Mouse (Mus musculus): ENCODE results near the gene Atg7.

Atg7 gene

DNA sequence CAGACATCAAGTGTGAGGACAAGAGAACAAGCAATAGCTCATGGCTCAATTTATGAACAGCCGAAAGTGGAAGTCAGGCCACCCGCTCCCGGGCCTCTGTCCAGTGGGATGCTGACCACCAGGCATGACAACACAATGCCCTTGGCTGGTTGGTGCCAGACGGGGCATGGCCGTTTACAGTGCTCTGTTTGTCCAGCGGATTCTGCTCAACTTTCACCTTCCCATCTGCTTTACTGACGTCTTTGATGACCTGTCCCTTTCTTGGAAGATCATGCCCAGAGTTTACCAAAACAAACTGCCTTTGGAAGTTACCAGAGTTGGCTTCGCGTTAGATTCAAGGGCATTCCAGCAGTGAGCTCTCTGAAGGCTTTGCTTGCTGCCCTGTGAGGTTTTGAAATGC lies 93.5 kb downstream of the Atg7 start:
- DNase-seq, result no peak

DNA sequence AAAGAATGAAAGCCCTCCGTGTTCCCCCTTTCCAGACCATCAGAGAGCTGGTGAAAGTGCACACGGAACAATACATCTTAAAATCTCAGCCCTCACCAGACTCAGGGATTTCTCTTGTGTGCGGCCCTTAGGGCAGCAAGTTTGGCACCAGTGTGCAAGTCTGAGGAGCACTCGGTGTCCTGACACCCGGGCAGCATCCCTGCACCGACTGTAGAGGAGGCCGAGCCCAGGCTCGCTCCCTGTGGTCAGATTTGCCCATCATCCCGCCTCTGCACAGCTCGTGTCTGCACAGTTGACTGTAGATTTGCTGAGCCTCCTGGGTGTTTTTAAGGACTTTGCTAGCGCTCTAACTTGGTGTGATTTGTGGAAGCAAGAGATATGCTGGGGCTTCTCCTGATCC lies 94.3 kb downstream of the Atg7 start:
- no peak for DNase-seq

DNA sequence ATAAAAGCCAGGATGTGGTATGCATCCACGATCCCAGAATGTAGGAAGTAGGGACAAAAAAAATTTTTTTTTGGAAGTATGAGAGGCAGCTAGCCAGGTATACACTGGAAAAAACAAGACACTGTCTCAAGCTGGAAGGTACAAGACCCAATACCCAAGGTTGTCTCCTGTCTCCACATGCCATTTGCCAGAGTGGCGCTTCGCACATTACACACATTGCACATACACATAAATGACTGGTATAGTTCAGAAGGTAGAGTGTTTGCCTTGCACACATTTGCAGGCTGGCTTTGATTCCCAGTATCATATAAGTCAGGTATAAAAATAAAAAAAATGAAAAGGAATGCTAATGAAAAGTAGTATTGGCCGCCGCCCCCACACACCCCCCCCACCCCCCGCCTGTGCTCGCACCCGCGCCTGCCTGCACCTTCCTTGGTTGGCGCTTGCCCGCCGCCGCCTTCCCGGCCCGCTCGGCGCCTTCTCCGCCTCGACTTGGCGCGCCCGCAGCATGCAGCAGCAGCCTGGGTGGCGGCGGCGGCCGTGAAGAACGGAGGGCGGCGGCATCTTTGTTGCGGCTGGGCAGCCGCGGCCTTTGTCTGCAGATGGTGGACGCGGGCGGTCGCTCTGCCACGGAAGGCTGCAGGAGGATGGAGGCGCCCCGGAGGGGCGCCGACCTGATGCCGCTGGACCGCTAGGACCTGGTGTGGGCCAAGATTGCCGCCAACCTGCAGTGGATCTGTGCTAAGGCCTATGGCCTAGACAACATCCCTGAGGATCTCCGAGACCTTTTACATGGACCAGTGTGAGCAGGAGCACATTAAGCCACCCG lies 95.2 kb downstream of the Atg7 start:
- no peak for DNase-seq

DNA sequence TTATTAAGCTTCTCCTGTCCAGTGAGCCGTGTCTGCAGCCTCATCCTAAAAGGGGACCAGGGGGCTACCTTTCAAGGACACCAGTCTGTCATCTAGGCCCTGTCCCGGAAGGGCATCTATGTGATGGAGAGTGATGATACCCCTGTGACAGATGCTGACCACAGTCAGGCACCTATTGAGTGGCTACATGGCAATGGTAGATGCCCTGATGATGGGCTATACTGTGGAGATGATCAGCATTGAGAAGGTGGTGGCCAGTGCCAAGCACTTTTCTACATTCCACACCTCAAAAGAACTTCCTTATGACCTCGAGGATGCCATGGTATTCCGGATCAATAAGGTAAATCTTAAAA lies 95.8 kb downstream of the Atg7 start:
- no peak for DNase-seq

DNA sequence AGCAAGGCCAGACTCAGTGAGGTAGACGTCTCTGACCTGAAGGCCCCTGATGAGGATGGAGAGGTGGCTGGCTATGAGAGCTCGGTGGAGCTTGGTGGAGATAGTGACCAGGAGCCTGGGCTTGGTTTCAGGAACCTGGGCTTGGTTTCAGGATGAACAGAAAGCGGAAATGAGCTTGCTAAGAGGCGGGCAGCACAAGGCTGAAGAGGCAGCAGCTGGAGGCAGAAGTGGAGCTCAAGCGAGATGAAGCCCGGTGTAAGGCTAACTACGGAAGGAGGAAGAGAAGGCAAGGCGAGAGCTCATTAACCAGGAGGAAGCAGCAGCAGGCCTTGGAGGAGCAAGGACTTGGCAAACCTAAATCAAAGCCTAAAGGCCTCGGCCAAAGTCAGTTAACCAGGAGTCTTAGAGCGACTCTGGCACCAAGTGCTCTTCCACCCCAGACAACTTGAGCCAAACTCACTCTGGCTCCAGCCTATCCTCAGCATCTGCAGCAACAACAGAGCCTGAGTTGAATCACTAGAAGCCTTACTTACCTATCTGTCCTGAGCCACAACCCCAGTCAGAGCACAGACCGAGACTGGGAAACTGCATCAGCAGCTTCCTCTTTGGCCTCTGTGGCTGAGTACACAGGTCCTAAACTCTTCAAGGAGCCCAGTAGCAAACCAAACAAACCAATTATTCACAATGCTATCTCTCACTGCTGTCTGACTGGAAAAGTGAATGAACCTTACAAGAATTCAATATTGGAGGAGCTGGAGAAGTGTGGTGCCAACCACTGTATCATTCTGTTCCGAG lies 99.5 kb downstream of the Atg7 start:
- DNase-seq, result no peak

DNA sequence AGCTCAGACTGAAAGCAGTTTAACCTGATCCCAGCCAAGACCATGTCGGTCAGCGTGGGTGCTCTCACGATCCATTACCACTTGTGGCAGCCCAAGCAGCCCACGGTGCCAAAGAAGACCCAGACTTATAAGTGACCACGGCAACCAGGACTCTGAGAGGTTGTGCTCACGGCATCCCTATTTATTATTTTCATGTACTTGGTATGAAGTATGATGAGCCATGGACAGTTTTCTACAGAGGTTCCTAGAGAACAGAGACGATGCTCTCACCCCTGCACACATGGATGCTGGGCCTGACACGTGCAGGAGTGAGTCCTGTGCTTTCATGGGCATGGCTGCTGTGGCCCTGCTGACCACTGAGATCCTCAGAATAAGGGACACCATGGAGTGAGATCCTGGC lies 100.2 kb downstream of the Atg7 start:
- DNase-seq, result no peak

DNA sequence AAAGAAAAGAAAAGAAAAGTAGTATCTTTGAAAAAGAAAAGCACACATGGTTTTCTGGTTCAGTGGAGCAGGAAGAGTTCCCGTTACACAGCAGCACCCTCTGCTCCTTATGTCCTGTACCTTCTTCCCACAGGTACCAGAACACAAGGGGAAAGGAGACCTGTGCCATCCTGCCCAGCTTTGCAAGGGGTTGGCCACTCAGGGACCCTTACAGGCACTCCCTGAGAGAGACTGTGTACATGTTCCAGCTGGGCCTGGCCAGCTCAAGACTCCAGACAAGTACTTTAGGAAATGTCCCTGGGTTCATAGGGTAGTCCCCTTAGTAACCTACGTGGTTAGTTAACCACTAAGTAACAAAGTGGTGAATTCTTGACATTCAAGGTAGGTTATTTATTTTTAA lies 100.9 kb downstream of the Atg7 start:
- no peak for DNase-seq

DNA sequence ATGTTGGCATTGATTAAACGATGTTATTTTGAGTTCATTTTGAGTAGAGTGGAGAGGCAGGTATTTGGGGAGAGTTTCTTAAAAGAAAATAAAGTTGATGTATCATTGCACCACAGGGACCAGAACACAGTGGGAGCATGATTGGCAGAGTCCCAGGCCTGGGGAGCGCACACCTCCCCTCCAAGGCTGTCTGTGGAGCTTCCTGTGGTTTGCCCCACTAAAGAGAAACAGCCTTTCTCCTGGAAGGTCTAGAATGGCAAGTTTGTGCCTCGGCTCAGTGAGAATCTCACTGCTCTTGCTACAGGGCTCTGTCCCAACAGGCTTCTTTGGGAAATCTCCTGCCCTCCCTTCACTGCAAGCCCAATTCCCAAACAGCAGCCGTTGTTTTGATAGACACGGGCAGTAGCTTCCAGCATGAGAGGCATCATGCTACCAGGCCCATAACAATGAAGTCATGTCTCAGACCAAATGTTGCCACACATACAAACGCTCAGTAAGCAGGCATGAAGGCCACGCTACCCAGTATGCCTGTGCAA lies 103.6 kb downstream of the Atg7 start:
- DNase-seq, result no peak

DNA sequence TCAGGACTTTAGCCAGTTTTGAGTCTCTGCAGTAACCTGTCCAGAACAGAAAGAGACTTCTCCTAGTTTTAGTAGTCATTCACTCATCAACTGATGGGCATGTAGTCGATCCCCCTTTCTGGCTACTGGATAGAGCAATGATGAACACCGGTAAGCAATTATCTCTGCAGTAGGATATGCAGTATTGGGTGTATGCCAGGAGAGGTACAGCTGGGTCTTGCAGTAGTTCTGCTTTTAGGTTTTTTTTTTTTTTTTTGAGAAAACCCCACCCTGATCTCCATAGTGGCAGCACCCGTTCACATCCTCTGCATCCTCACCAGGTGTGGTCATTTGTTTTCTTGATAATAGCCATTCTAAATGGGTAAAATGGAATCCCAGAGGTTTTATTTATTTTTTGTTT lies 105.5 kb downstream of the Atg7 start:
- DNase-seq, result no peak

DNA sequence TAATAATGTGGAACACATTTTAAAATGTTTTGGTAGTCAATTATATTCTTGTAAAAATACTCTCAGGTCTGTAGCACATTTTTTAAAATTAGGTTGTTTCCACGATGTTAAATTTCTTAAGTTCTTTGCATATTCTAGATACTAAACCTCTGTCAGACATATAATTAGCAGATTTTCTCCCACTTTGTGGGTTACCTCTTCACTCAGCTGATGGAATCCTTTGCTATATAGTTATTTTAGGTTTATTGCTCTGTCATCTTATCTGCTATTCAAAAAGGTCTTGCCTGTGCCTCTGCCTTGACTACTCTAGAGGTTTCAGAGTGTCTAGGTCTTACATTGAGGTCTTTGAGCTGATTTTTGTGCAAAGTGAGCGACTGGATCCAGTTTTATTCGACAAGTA lies 106.0 kb downstream of the Atg7 start:
- DNase-seq, result no peak

DNA sequence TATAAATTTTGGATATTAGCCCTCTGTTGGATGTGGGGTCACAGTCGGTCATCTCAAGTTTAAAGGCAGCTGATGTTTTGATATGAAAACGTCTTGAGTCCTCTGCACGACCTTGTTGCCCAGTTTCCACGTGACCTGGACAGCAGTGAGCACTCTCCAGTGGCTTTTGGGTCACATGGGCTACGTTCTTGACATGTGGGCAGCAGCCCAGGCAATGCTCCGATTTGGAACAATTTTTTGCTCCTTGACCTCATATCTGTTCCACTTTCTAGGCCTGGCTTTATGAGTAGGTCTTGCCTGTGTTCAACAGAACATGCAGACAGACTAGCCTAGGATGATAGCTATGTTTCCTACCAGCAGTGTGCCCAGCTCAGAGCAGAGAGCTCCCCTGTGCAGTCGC lies 115.9 kb downstream of the Atg7 start:
- DNase-seq, result no peak

DNA sequence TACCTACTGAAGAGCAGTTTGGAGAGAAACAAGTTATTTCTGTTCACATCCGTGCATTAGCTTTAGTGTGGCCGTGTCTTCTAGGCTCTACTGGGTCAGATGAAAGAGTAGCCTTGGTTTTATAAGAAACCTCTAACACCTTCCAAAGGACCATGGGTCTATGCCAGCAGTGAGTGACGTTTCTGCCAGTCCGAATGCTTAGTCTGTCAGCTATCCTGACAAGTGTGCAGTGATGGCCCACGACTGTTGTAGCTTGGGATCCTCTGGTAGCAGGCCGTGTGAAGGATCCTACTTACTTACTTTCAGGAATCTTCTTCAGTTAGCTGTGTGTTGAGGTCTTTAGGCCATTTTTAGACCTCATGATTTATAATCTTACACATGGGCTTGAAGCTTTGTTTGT lies 123.4 kb downstream of the Atg7 start:
- no peak for DNase-seq

DNA sequence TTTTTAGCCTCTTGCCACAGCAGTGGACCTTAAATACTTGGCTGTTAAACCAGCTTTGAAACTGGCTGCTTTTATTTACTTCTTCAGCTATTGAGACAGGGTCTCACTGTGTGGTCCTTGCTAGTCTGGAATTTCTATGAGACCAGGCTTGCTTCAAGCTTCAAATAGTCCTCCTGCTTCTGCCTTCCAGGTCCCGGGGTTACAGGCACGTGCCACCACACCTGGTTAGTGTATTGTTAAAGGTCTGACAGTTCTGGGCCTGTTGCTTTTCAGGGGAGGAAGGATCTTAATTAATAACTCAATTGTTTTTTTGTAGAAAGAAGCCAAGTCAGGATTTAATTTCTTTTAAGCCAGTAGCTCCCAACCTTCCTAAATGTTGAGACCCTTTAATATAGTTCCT lies 124.8 kb downstream of the Atg7 start:
- no peak for DNase-seq

DNA sequence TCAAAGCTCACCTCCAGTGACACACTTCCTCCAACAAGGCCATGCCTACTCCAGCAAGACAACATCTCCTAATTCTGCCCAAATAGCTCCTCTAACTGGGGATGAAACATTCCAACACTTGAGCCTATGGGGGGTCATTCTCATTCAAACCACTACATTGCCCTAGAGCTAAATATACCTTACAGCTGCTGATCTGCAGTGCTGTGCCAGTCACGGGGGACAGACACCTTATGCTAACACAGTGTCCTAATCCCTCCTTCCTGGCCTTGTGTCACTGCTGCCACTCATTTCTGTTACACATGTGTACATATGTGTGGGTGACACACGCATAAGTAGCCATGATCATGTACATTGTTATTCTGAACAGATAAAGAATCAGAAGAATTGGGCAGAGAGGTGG lies 127.4 kb downstream of the Atg7 start:
- DNase-seq, result no peak

DNA sequence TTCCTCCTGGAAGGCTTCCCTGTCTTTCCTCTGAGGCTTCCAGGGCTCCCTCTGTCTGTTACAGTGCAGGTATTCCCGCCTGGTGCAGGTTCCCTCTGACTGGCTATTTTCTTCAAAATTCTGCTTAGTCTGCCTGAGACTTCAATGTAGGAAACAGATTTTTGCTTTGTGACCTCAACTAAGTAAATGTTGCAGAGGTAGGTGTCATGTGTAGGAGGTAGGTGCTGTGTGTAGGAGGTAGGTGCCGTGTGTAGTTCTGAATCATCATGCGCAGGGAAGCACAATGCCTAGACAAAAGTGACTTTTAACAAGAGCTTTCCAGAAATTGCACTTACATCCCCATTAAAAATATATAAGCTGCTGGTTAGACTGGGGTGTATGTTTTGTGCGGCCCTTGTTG lies 128.6 kb downstream of the Atg7 start:
- DNase-seq, result no peak

DNA sequence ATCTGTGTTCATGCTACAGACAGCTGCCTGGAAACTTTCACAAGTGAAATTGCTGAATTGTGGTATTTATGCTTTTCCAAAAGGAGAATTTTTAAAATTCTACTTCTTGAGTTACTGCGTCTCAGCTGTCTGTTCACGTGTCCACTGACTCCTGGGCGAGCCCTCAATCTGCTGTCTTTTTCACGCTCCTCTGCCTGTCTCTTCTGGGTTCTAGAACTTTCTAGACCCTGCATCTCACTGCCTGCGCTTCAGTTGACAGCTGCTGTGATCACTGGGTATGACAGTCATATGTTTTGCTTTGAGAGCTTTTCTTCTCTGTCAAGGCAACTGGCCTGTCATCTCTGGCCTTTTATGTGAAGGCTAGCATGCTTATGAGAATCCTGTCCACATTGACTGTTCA lies 132.3 kb downstream of the Atg7 start:
- DNase-seq, result no peak

DNA sequence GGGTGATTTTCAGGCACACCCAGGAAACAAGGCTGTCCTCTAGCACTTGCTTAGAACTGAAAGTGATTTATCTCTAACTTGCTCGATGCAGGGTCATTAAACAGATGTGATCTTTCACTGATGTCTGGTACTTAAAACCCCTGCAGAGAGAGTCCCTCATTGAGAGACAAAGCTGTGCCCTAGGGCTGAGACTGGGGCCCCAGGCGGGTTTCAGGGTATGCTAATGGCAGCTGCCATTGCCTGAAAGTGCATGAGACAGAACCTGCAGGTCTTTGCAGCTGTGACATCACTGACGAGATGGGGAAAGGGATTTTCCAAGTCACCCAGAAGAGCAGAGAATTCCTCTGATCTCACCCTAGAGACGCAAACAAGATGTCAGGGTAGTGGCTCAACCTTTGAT lies 135.0 kb downstream of the Atg7 start:
- DNase-seq, result no peak

DNA sequence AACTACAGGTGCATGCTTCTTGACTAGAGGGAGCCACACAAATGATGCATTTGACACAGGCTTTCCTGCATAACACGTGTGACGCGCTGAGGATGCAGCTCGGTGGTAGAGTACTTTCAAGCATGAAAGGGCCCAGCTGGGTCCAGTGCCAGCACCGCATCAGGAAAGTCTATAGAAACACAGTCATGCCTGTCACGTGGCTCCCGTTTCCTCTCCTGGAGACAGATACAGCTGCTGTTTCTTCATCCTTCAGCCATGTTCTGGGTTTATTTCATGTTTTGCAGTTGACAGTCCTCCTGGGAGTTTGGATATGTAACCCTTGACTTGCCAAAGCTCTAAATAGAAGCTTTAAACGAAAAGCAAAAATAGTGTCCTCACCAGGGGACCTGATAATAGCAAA lies 135.8 kb downstream of the Atg7 start:
- no peak for DNase-seq

DNA sequence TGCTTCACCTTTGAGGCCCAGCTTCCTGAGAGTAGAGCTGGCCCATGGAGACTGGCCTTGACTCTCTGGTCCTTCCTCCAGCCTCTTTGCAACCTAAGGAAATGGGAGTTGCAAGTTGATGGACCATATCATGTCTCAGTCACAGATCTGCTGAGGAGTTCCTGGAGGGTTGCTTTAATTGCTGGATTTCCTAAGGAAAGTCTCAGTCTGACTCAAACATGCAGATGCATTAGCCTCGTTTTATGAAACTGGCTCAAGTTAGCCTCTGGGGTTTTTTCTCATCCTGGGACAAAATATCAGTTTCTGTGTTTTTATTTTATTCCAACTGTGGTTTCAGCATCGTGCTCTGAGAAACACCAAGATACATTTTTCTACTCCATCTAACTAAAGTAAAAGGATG lies 137.7 kb downstream of the Atg7 start:
- no peak for DNase-seq

DNA sequence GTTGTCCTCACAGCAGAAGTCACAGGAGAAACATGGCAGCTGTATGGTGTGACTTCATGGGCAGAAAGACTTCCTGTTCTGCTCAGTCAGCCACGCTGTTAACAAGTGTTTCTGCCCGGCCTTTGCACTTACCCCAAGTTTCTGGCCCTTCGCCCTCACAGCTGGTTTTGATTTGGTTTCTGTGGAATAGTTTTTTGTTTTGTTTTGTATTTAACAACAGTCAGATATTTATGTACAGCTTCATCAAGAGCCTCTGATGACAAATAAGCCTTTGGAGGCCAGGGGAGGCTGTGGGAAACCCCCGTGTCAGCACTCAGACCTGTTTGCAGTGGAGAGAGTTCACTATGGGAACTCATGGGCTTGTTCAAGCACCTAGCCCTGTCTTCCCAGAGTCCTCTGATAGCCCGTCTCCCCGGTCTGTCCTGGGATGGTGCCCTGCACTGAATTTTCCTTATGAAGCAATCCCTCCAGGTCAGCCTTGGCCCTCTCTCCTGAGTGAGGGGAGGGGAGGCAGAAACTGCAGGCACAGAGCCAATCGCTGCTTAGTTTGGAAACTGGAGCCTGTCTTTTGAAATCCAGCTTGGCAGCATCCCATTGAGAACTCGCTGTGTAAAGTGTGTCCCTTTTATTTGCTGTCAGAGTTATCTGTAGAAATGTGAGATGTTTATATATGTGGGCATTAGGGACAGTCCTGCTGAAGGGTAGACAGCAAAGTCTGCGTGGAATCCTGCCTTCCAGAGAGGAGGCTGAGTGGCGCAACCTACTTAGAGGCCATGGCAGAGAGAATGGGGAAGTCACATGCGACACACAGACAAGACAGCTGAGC lies 138.7 kb downstream of the Atg7 start:
- DNase-seq, result no peak

DNA sequence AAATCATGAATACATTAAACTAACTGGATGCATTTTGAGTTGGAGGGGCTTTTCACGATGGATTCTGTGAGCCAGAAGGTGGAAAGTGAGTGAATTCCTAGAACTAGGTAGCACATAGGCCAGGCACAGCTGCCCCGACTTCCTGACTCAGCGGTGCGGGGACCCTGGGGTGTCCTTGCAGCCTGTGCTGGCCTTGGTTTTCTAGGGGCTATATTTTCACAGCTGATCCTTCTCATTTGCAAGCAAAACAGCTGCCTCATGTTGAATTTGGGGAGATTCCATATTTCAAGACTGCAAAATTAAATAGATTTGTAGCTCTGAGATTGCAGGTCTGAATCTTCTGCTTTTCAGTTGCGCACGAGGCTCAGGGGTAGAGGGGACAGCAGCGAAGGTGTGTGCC lies 139.6 kb downstream of the Atg7 start:
- DNase-seq, result no peak

DNA sequence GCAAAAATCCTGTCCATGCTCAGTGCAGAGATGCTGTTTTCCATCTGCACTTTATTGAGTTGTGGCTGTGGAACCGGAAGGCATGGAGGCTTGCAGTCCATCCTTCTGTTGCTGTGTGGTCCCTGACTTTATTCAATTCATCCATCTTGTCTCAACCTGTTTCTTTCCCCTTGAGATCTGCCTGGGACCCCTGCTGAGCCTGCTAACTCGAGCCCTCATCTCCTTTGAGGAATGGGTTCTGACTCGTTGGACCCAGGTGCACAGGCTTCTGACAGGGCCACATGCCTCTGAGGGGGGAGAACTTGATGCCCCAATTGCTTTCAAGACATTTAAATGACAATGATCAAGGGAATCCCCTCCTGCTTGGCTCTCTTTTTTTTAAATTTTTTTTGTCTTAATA lies 143.6 kb downstream of the Atg7 start:
- no peak for DNase-seq

DNA sequence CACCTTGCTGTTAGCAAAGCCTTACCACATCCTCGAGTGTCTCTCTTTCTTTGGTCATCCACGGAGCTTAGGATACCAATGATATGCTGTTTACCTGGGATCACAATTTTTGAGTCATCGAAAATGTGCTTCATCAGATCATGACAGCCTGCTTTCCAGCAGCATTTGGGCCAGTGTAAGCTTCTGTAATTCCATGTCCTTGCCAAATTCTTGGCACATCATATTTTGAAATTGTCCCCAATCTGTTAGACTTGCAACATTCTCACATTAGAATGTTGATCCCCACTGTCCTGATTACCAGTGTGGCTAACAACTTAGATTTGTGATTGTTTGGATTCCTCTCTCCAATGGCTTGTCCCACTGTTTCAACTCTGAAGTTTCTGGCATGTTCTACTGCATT lies 144.7 kb downstream of the Atg7 start:
- no peak for DNase-seq

DNA sequence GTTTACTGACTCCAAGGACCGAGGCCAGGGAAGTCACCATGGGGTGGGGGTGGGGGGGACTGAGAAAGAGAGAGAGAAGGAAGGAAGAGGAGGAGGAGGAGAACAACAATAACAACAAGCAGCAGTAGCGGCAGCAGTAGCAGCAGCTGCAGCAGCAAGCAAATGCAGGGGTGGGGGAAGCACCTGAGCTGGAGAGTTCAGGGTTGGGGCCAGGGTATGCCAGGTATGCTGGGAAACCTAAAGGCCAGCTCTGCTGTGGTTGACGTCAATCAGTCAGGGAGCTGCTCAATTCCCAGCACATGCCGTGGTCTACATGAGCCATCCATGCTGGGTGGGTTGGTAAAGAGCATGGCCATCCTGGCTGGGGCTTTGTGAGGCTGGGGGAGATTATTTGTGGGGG lies 145.8 kb downstream of the Atg7 start:
- no peak for DNase-seq

Data from thymus, postnatal 36 days (tissue).